Mouse (Mus musculus) hindbrain, postnatal 0 days (tissue): ENCODE data around the gene 4933428G20Rik. TPM values are rescaled to one million over a fixed set of nuclear protein-coding genes. Genes with fewer than 3 reads are reported as not detected.

Experiments
- ATAC-seq: fragments of 200-750 bp; cut with Nextera tagmentation; 2 replicates; pipeline ENCODE4 v1.8.0; 2017; ENCODE audit warnings: mild to moderate bottlenecking, moderate TSS enrichment, moderate library complexity
- DNase-seq: peaks from one replicate; pipeline ENCODE4 v3.0.0-alpha.2; 2015; ENCODE audit warnings: low spot score
- H3K27ac ChIP-seq: fragments of 300-500 bp; sonication (generic); 2 replicates; pipeline ENCODE4 v1.5.1; 2014; ENCODE audit warnings: mild to moderate bottlenecking
- H3K27me3 ChIP-seq: fragments of 300-500 bp; sonication (generic); 2 replicates; pipeline ENCODE4 v1.6.1; 2014; ENCODE audit warnings: low read length, mixed read lengths; ENCODE audit not compliant: insufficient read depth
- H3K36me3 ChIP-seq: fragments of 300-500 bp; sonication (generic); 2 replicates; pipeline ENCODE4 v1.6.1; 2014; ENCODE audit warnings: low read length, mixed read lengths; ENCODE audit not compliant: insufficient read depth
- H3K4me1 ChIP-seq: fragments of 300-500 bp; sonication (generic); 2 replicates; pipeline ENCODE4 v1.6.1; 2014; ENCODE audit warnings: antibody characterized with exemption, low read length, mixed read lengths; ENCODE audit not compliant: insufficient read depth
- H3K4me2 ChIP-seq: fragments of 300-500 bp; sonication (generic); 2 replicates; pipeline ENCODE4 v1.6.1; 2014; ENCODE audit warnings: low read depth, mild to moderate bottlenecking, low read length, moderate library complexity, mixed read lengths
- H3K4me3 ChIP-seq: fragments of 300-500 bp; sonication (generic); 2 replicates; pipeline ENCODE4 v1.5.1; 2014; ENCODE audit warnings: low read length
- H3K9ac ChIP-seq: fragments of 300-500 bp; sonication (generic); replicated peaks from 2 replicates; pipeline ENCODE4 v1.6.1; 2014; ENCODE audit warnings: mild to moderate bottlenecking, low read length, moderate library complexity, mixed read lengths
- H3K9me3 ChIP-seq: fragments of 300-500 bp; sonication (generic); 2 replicates; pipeline ENCODE4 v1.6.1; 2016; ENCODE audit warnings: low read length, mixed read lengths
- CTCF ChIP-seq: IDR thresholded peaks from 2 replicates; pipeline ENCODE4 v1.5.1; 2016; ENCODE audit warnings: antibody characterized with exemption, control low read depth, low read depth
- WGBS: fragments of 180-500 bp; shearing (Covaris S2); extraction: QIAGEN DNeasy Blood & Tissue Kit; methylation state at CpG from one replicate; pipeline ENCODE4 v1.1.7; 2014; 5-methylcytosine and 5-hydroxymethylcytosine counted together
- polyA plus RNA-seq: library from polyadenylated mRNA; unstranded; fragments of >200 nt; fragmentation: Nextera tagmentation; extraction: Ambion mirVana; gene quantifications from 2 replicates; pipeline ENCODE4 v1.2.1, GENCODE M21; 2015
- total RNA-seq: library from RNA; depleted of rRNA; stranded (reverse); fragments of >200 nt; gene quantifications from 2 replicates; pipeline ENCODE4 v1.2.3, GENCODE M21; 2014

The 4933428G20Rik gene
- total and polyA plus RNA-seq, 2 experiments from 2014 or later, result 0.48 TPM; not detected in 1

DNA sequence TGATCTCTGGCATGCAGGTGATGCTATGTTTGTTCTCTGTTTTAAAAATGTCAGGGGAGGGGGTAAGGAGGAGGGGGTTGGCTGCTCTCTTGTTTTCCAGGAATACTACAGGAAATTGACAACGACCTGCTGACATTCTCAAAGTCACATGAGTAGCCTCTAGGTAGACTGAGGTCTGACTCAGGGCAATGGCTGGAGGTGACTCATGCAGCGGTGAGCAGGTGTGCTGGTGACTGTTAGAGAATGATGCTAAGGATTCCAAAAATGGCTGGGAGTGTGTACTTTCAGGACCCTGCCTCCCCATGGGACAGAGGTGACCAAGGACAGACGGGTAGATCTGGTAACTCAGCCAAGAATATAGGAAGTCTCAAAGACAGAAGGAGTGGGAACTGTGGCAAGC is 8.1 kb upstream of the 4933428G20Rik start:
- no peak for ATAC-seq
- 79% methylated on average over 3 of the region's 3 CpGs for whole genome bisulfite sequencing
- Histone ChIP-seq H3K4me2 (no peak overlapping the region), H3K27me3 (no peaks in the 10 kb centered on the region), H3K9me3 (no peaks in the 10 kb centered on the region), H3K4me3 (no peak overlapping the region), H3K36me3 (no peaks in the 10 kb centered on the region), H3K4me1 (0 out of 2 replicates have a peak, but pooled peaks cover 4% of the 10 kb centered on the region), H3K9ac (no peak overlapping the region), H3K27ac (0 out of 2 replicates have a peak overlapping the region, but pooled peaks have one; percentile 36)
- no peak for DNase-seq
- no peak for TF ChIP-seq CTCF

DNA sequence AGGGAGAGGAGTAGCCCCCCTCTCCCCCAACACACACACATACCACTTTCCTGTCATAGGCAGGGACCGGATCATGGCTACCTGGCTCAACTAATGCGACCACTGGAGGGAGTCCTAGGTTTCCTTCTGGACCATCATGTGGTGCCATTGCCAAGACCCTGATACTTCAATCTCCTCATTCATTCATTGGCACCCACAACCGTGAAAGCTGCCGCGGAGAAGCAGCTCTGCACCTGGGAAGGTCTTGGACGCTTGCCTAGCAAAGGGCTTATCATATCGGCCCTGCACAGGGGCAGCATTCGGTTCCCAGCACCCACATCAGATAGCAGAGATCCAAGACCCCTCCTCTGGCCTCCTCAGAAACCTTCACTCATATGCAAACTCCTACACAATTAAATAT is 6.2 kb upstream of the 4933428G20Rik start:
- ATAC-seq (0 out of 2 replicates have a peak, but pooled peaks have one; percentile 35), DNase-seq (peak; percentile 55)
- Histone ChIP-seq H3K9me3 (no peaks in the 10 kb centered on the region), H3K9ac (no peak overlapping the region), H3K27me3 (no peaks in the 10 kb centered on the region), H3K4me1 (0 out of 2 replicates have a peak, but pooled peaks cover 4% of the 10 kb centered on the region), H3K27ac (no peak overlapping the region), H3K4me2 (no peak overlapping the region), H3K36me3 (no peaks in the 10 kb centered on the region), H3K4me3 (no peak overlapping the region)
- WGBS, result 34% methylated on average over 8 of the region's 8 CpGs
- peak; percentile 51 for TF ChIP-seq CTCF

DNA sequence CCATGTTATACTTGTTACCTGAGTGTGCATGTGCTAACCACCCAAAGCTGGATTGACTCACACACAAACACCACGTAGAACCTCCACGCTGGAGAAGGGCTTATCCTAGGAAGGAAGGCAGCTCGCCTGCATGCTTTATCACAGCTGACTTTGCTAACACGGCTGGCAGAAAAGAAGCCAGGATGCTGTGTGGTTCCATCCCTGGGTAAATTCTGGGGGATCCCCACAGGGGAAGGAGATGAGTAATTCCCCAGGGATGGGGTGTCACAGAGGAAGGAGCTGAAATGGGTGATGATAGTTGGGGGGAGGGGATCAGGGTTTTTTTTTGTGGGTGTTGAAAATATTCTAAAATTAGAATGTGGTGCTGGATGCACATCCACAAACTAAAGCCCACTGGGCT is 5.6 kb upstream of the 4933428G20Rik start:
- no peak overlapping the region for H3K27ac ChIP-seq
- no peak overlapping the region for H3K4me3 ChIP-seq
- no peak for TF ChIP-seq CTCF
- no peaks in the 10 kb centered on the region for H3K9me3 ChIP-seq
- 83% methylated on average over 4 of the region's 4 CpGs for WGBS
- H3K27me3 ChIP-seq, result no peaks in the 10 kb centered on the region
- no peaks in the 10 kb centered on the region for H3K36me3 ChIP-seq
- no peaks in the 10 kb centered on the region for H3K4me1 ChIP-seq
- no peak overlapping the region for H3K4me2 ChIP-seq
- no peak for DNase-seq
- no peak for ATAC-seq
- H3K9ac ChIP-seq, result no peak overlapping the region

DNA sequence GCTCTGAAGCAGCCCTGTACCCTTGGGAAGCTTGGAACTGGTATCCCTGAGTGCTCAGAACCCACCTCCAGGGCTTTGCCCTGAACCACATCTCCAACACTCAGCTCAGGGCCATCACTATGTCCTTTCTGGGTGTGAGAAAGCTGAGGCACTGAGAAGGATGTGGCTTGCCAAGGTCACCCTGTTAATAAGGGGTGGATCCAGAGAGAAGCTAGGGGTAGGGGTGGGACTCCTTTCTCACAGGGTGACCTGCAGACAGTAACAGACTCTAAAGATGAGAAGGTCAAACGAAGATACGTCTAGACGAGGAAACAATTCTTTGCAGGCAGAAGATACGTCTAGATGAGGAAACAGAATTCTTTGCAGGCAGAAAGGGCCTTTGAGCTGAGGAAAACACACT is 2.7 kb upstream of the 4933428G20Rik start:
- H3K4me2 ChIP-seq, result no peak overlapping the region
- no peak for DNase-seq
- H3K9me3 ChIP-seq, result no peaks in the 10 kb centered on the region
- H3K4me3 ChIP-seq, result no peak overlapping the region
- no peaks in the 10 kb centered on the region for H3K4me1 ChIP-seq
- 77% methylated on average over 4 of the region's 4 CpGs for WGBS
- no peaks in the 10 kb centered on the region for H3K36me3 ChIP-seq
- no peak for ATAC-seq
- H3K27ac ChIP-seq, result no peak overlapping the region
- H3K9ac ChIP-seq, result no peak overlapping the region
- no peaks in the 10 kb centered on the region; the same call in 1 of the 2 replicates for H3K27me3 ChIP-seq
- TF ChIP-seq CTCF, result no peak

DNA sequence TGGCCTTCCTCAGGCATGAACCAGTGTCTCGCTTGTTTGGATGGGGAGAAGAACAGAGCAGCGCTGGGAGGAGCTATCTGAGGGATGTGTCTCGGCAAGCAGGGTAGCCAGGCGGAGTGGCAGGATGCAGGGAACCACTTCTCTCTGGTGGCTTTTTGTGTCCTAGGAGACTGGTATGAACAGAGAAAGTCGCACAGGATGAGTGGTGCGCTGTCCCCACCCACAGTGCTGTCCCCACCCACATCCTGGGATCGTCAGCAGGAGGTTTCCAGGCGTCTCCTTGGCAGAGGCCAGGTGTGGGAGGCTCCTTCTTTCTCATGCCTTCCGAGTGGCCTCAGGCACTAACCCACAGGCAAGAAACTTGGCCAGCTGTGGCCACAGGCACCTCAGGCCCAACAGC is 2.2 kb upstream of the 4933428G20Rik start:
- no peak for DNase-seq
- Histone ChIP-seq H3K9ac (no peak overlapping the region), H3K27ac (no peak overlapping the region), H3K27me3 (no peaks in the 10 kb centered on the region; the same call in 1 of the 2 replicates), H3K9me3 (no peaks in the 10 kb centered on the region), H3K36me3 (no peaks in the 10 kb centered on the region), H3K4me2 (no peak overlapping the region), H3K4me3 (no peak overlapping the region), H3K4me1 (no peaks in the 10 kb centered on the region)
- WGBS, result 48% methylated on average over 9 of the region's 9 CpGs
- no peak for ATAC-seq
- TF ChIP-seq CTCF, result no peak

DNA sequence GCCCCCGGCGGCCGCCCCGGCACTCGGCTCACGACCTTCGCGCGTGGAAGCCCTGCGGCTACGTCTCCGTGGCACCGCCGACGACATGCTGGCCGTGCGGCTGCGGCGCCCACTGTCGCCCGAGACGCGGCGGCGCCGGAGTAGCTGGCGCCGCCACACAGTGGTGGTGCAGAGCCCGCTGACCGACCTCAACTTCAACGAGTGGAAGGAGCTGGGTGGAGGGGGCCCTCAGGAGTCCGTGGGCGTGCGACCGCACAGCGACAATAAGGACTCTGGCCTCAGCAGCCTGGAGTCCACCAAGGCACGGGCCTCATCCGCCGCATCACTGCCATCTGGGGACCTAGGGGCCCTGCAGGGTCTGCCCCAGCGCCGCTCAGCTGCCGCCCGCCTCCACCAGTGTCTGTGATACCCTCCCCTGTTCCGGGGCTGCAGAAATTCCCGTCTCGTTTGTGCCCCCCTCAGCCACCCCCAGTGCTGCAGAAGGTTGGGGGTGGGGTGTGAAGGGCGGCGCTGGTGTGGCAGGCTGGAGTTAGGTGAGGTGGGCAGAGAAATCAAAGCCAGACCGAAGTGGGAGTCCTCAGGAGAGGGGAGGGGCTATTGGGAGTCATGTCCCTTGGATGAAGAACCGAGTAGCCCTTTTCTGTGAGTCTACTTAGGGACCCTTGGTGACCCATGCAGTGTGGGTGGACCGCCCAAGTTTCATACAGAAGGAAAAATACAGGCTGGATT is 744 bp upstream of the 4933428G20Rik start:
- Histone ChIP-seq H3K27ac (no peak overlapping the region), H3K4me2 (peak overlapping the region; percentile 48), H3K4me3 (peak overlapping the region; percentile 27), H3K4me1 (no peaks in the 10 kb centered on the region), H3K9ac (peak overlapping the region; percentile 19; the same call in 1 of the 2 replicates), H3K9me3 (no peaks in the 10 kb centered on the region), H3K27me3 (no peaks in the 10 kb centered on the region; the same call in 1 of the 2 replicates), H3K36me3 (no peaks in the 10 kb centered on the region)
- TF ChIP-seq CTCF, result no peak
- WGBS, result 17% methylated on average over 49 of the region's 51 CpGs
- ATAC-seq (peak; percentile 27; the same call in 1 of the 2 replicates), DNase-seq (peak; percentile 44)

DNA sequence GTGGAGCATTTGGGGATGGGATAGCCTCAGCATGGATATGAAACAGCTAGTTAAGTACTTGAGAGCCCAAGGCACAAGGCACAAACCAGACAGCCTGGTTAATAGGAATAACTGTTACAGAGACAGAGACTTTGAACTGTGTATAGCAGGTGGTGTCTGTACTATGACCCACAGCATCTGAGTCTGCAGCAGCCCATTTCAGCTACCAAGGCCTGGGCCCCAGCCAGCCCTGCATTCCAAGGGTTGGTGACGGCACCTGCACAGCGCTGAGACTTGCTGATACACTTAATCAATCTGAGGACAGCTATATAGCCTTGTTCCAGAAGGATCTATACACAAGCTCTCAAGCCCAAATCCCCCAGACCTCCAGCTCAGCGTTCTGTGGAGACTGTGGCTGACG is 2.6 kb downstream of the 4933428G20Rik start:
- H3K27me3 ChIP-seq, result no peaks in the 10 kb centered on the region; the same call in 1 of the 2 replicates
- no peak overlapping the region for H3K4me2 ChIP-seq
- no peak overlapping the region for H3K9ac ChIP-seq
- WGBS, result 95% methylated on average over 4 of the region's 4 CpGs
- no peak for ATAC-seq
- DNase-seq, result no peak
- H3K4me1 ChIP-seq, result no peaks in the 10 kb centered on the region
- no peak overlapping the region for H3K27ac ChIP-seq
- no peak for TF ChIP-seq CTCF
- H3K4me3 ChIP-seq, result no peak overlapping the region
- peaks cover 3% of the 10 kb centered on the region for H3K36me3 ChIP-seq
- H3K9me3 ChIP-seq, result no peaks in the 10 kb centered on the region
